Mouse (Mus musculus): ENCODE data around the gene Micu2. TPM values are rescaled to one million over a fixed set of nuclear protein-coding genes. Genes with fewer than 3 reads are reported as not detected.

Micu2 gene
- 10.7 and 19.9 TPM in 2 replicates for polyA plus RNA-seq (2012; rRNA removed)

GRCm38 (mm10) chr14:57998526-57999401 lies at the start of gene Micu2:
Gene Micu2, minus strand, starts transcription at chr14:57999262.
- H3K4me3 ChIP-seq (ENCODE audit: extremely low read depth, insufficient read depth, insufficient read length), result peak within 1 kb of the TSS; percentile 77
- H3K36me3 ChIP-seq (ENCODE audit: control insufficient read depth, insufficient read depth, low read length), result no peaks in the 10 kb centered on the region
- H3K4me1 ChIP-seq (ENCODE audit: control insufficient read depth, insufficient read depth, insufficient read length), result peaks cover 3% of the 10 kb centered on the region
- DNase-seq (ENCODE audit: low read depth in 1 of 2, low spot score in 2 of 2), result peak; percentile 82 to 84
- H3K27ac ChIP-seq (ENCODE audit: insufficient read depth, low read length), result peak within 1 kb of the TSS; percentile 70
- no peaks in the 10 kb centered on the region for H3K27me3 ChIP-seq (ENCODE audit: control insufficient read depth, insufficient read depth, low read length)
- no peak for TF ChIP-seq CTCF (IDR thresholded peaks at IDR 0.05; ENCODE audit: extremely low read depth, insufficient read depth, insufficient read length, insufficient replicate concordance)
- peak; percentile 42 for TF ChIP-seq POLR2A (IDR thresholded peaks at IDR 0.05; ENCODE audit: low read depth, low read length)
- WGBS, result 3% methylated on average over 66 of the region's 76 CpGs

DNA sequence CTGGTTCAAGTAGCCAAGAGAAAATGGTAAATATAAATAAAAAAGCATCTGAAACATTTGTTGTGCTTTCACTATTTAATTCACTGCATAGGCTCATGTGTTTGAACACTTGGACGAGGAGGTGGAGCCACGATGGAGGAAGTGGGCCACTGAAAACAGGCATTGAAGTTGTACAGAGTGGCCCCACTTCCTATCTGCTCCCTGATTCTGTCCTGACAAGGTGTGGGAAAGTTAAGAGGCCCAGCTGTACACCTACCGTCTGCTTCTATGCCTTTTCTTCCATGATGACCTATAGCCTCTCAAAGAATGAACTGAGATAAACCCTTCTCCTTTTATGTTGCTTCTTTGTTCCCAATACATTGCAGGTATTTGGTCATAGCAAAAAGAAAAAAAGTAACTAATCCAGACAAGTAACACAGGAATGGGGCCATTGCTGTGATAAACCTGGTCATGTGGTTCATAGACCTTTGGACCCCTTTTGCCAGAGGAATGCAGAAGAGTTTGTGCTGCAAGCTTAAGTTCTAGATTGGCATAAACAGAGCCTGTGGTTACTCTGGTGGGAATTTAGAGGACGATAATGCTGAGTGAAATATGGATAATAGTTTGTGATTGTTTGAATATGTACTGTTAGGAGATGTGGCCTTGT lies 47.7 kb upstream of the Micu2 start:
- TF ChIP-seq CTCF (IDR thresholded peaks at IDR 0.05; ENCODE audit: extremely low read depth, insufficient read depth, insufficient read length, insufficient replicate concordance) (no peak), POLR2A (IDR thresholded peaks at IDR 0.05; ENCODE audit: low read depth, low read length) (no peak)
- no peak overlapping the region for H3K27ac ChIP-seq (ENCODE audit: insufficient read depth, low read length)
- WGBS, result 71% methylated on average over 4 of the region's 4 CpGs
- no peak for DNase-seq (ENCODE audit: low read depth in 1 of 2, low spot score in 2 of 2)
- H3K4me1 ChIP-seq (ENCODE audit: control insufficient read depth, insufficient read depth, insufficient read length), result no peaks in the 10 kb centered on the region
- H3K36me3 ChIP-seq (ENCODE audit: control insufficient read depth, insufficient read depth, low read length), result no peaks in the 10 kb centered on the region
- H3K4me3 ChIP-seq (ENCODE audit: extremely low read depth, insufficient read depth, insufficient read length), result no peak overlapping the region
- no peaks in the 10 kb centered on the region for H3K27me3 ChIP-seq (ENCODE audit: control insufficient read depth, insufficient read depth, low read length)

GRCm38 (mm10) chr14:58036174-58036573 lies 37.1 kb upstream of the Micu2 start:
- H3K4me3 ChIP-seq (ENCODE audit: extremely low read depth, insufficient read depth, insufficient read length), result no peak overlapping the region
- no peaks in the 10 kb centered on the region for H3K27me3 ChIP-seq (ENCODE audit: control insufficient read depth, insufficient read depth, low read length)
- H3K4me1 ChIP-seq (ENCODE audit: control insufficient read depth, insufficient read depth, insufficient read length), result no peaks in the 10 kb centered on the region
- DNase-seq (ENCODE audit: low read depth in 1 of 2, low spot score in 2 of 2), result no peak
- H3K36me3 ChIP-seq (ENCODE audit: control insufficient read depth, insufficient read depth, low read length), result no peaks in the 10 kb centered on the region
- WGBS, result 58% methylated on average over 6 of the region's 6 CpGs
- no peak overlapping the region for H3K27ac ChIP-seq (ENCODE audit: insufficient read depth, low read length)
- TF ChIP-seq POLR2A (IDR thresholded peaks at IDR 0.05; ENCODE audit: low read depth, low read length) (no peak), CTCF (IDR thresholded peaks at IDR 0.05; ENCODE audit: extremely low read depth, insufficient read depth, insufficient read length, insufficient replicate concordance) (no peak)

- Histone ChIP-seq H3K4me1 (ENCODE audit: control insufficient read depth, insufficient read depth, insufficient read length) (no peaks in the 10 kb centered on the region), H3K27me3 (ENCODE audit: control insufficient read depth, insufficient read depth, low read length) (no peaks in the 10 kb centered on the region), H3K4me3 (ENCODE audit: extremely low read depth, insufficient read depth, insufficient read length) (no peak overlapping the region), H3K36me3 (ENCODE audit: control insufficient read depth, insufficient read depth, low read length) (no peaks in the 10 kb centered on the region), H3K27ac (ENCODE audit: insufficient read depth, low read length) (no peak overlapping the region)
- WGBS, result 12% methylated on average over 8 of the region's 8 CpGs
- DNase-seq (ENCODE audit: low read depth in 1 of 2, low spot score in 2 of 2), result peak in 1 of 2 experiments; percentile 13
- TF ChIP-seq CTCF (IDR thresholded peaks at IDR 0.05; ENCODE audit: extremely low read depth, insufficient read depth, insufficient read length, insufficient replicate concordance) (peak; percentile 4; the same call in 1 of the 2 replicates), POLR2A (IDR thresholded peaks at IDR 0.05; ENCODE audit: low read depth, low read length) (no peak)
Measured at GRCm38 (mm10) chr14:58034567-58034966, 35.5 kb upstream of the Micu2 start.

DNA sequence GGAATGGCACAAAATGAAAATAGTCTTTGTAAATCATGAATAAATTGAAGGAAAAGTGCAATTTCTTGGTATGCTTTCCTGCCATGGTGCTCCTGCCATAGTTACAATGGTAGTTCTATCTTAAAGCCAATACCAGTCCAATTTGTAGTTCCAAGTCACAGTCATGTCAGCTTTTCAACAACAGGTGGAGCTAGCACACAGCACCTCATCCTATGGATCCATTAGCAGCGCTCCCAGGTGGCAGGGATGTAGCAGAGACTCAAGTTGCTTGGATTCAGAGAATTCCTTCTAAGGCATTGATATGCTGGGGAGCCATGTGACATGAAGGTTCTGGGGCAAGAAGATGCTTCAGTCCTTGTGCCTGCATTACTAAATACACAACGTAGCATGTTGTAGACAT lies 19.8 kb upstream of the Micu2 start:
- DNase-seq (ENCODE audit: low read depth in 1 of 2, low spot score in 2 of 2), result no peak
- Histone ChIP-seq H3K27ac (ENCODE audit: insufficient read depth, low read length) (no peak overlapping the region), H3K4me1 (ENCODE audit: control insufficient read depth, insufficient read depth, insufficient read length) (no peaks in the 10 kb centered on the region), H3K27me3 (ENCODE audit: control insufficient read depth, insufficient read depth, low read length) (no peaks in the 10 kb centered on the region; the same call in 1 of the 2 replicates), H3K4me3 (ENCODE audit: extremely low read depth, insufficient read depth, insufficient read length) (no peak overlapping the region), H3K36me3 (ENCODE audit: control insufficient read depth, insufficient read depth, low read length) (no peaks in the 10 kb centered on the region)
- TF ChIP-seq POLR2A (IDR thresholded peaks at IDR 0.05; ENCODE audit: low read depth, low read length), result no peak
- 49% methylated on average over 2 of the region's 2 CpGs for WGBS

GRCm38 (mm10) chr14:58003852-58004251 lies 4.8 kb upstream of the Micu2 start:
- Histone ChIP-seq H3K27me3 (ENCODE audit: control insufficient read depth, insufficient read depth, low read length) (no peaks in the 10 kb centered on the region), H3K4me3 (ENCODE audit: extremely low read depth, insufficient read depth, insufficient read length) (no peak overlapping the region), H3K27ac (ENCODE audit: insufficient read depth, low read length) (no peak overlapping the region), H3K36me3 (ENCODE audit: control insufficient read depth, insufficient read depth, low read length) (no peaks in the 10 kb centered on the region), H3K4me1 (ENCODE audit: control insufficient read depth, insufficient read depth, insufficient read length) (peaks cover 3% of the 10 kb centered on the region; the same call in 1 of the 2 replicates)
- whole genome bisulfite sequencing, result 96% methylated on average over 6 of the region's 6 CpGs
- no peak for TF ChIP-seq CTCF (IDR thresholded peaks at IDR 0.05; ENCODE audit: extremely low read depth, insufficient read depth, insufficient read length, insufficient replicate concordance)
- TF ChIP-seq POLR2A (IDR thresholded peaks at IDR 0.05; ENCODE audit: low read depth, low read length), result no peak
- DNase-seq (ENCODE audit: low read depth in 1 of 2, low spot score in 2 of 2), result no peak

Measured in spleen, adult 2 months (tissue).